Mouse (Mus musculus): ENCODE data around the gene Xlr4c.
"Not testable (repeated sequence)": the region's sequence is repeated elsewhere in the genome, so short reads cannot be mapped to it uniquely, and the experiment has no call there.

DNA sequence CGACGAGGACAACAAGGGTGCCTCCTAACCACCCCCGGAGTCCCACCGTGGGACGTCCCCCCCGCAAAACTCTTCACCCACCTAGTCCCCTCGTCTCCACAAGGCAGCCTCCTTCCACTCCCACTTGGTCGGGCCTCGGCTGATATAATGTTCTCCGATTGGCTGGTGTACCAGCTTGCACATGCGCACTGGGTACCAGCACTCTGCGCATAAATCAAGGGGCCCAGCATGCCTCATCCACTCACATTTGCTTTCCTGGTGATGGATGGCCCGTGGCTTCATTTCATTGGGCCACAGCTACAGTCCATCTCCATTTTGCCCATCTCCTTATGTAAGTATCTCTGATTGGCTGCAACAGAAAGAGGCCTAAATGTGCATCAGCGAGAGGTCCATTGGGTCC is 22.3 kb upstream of the Xlr4c start, which contains the start of gene Xlr3c:
- not testable (repeated sequence) for TF ChIP-seq MYOG (IDR thresholded peaks at IDR 0.05; ENCODE audit: control insufficient read depth in 1 of 3, insufficient read depth in 1 of 3, insufficient read length in 2 of 3, low read depth in 2 of 3); POLR2A (IDR thresholded peaks at IDR 0.05; ENCODE audit: insufficient read length, low read depth); TCF12 (IDR thresholded peaks at IDR 0.05; ENCODE audit: insufficient read depth, poor library complexity, severe bottlenecking); E2F4 (IDR thresholded peaks at IDR 0.05; ENCODE audit: insufficient read depth); USF1 (IDR thresholded peaks at IDR 0.05; ENCODE audit: low read depth); POLR2AphosphoS2 (IDR thresholded peaks at IDR 0.05; ENCODE audit: insufficient read length, low read depth); MAX (IDR thresholded peaks at IDR 0.05; ENCODE audit: low read depth); CEBPB (IDR thresholded peaks at IDR 0.05; ENCODE audit: insufficient read depth, poor library complexity, severe bottlenecking)

All from myocyte (in vitro differentiated cells).